Mouse (Mus musculus): ENCODE measurements around the gene Prkcz. TPM values are rescaled to one million over a fixed set of nuclear protein-coding genes. Genes with fewer than 3 reads are reported as not detected.

The Prkcz gene
- polyA plus RNA-seq, 1 experiment from 2014 or later, result 9.3 TPM

GRCm38 (mm10) chr4:155288586-155288985 lies 72.6 kb downstream of the Prkcz start:
- no peak overlapping the region for H3K4me2 ChIP-seq (ENCODE audit: low read depth, severe bottlenecking)
- no peak for DNase-seq (ENCODE audit: low spot score)
- H3K4me1 ChIP-seq (ENCODE audit: control insufficient read depth, insufficient read depth, low read length), result peaks cover 18% of the 10 kb centered on the region
- ATAC-seq (ENCODE audit: insufficient number of reproducible peaks, low FRiP score, low TSS enrichment, low read depth), result no peak
- H3K27me3 ChIP-seq (ENCODE audit: control insufficient read depth, insufficient read depth, low read length), result no peaks in the 10 kb centered on the region
- no peak overlapping the region for H3K4me3 ChIP-seq (ENCODE audit: low read depth, low read length)
- no peaks in the 10 kb centered on the region for H3K36me3 ChIP-seq (ENCODE audit: control insufficient read depth, insufficient read depth, low read length)
- WGBS, result 85% methylated on average over 1 of the region's 1 CpGs
- no peaks in the 10 kb centered on the region for H3K9me3 ChIP-seq (ENCODE audit: control insufficient read depth, low read length)
- H3K27ac ChIP-seq (replicated peaks; ENCODE audit: low read depth, low read length), result no peak overlapping the region
- H3K9ac ChIP-seq (ENCODE audit: low read length), result no peak overlapping the region

GRCm38 (mm10) chr4:155287713-155288112 lies 73.4 kb downstream of the Prkcz start:
- H3K4me2 ChIP-seq (ENCODE audit: low read depth, severe bottlenecking), result no peak overlapping the region
- no peak overlapping the region for H3K9ac ChIP-seq (ENCODE audit: low read length)
- WGBS, result 91% methylated on average over 11 of the region's 11 CpGs
- no peaks in the 10 kb centered on the region for H3K9me3 ChIP-seq (ENCODE audit: control insufficient read depth, low read length)
- DNase-seq (ENCODE audit: low spot score) (no peak), ATAC-seq (ENCODE audit: insufficient number of reproducible peaks, low FRiP score, low TSS enrichment, low read depth) (no peak)
- no peaks in the 10 kb centered on the region for H3K36me3 ChIP-seq (ENCODE audit: control insufficient read depth, insufficient read depth, low read length)
- peaks cover 26% of the 10 kb centered on the region for H3K4me1 ChIP-seq (ENCODE audit: control insufficient read depth, insufficient read depth, low read length)
- H3K27me3 ChIP-seq (ENCODE audit: control insufficient read depth, insufficient read depth, low read length), result no peaks in the 10 kb centered on the region
- H3K4me3 ChIP-seq (ENCODE audit: low read depth, low read length), result no peak overlapping the region
- H3K27ac ChIP-seq (replicated peaks; ENCODE audit: low read depth, low read length), result no peak overlapping the region

- no peak overlapping the region for H3K4me3 ChIP-seq (ENCODE audit: low read depth, low read length)
- peaks cover 40% of the 10 kb centered on the region for H3K4me1 ChIP-seq (ENCODE audit: control insufficient read depth, insufficient read depth, low read length)
- ATAC-seq (ENCODE audit: insufficient number of reproducible peaks, low FRiP score, low TSS enrichment, low read depth), result no peak
- H3K36me3 ChIP-seq (ENCODE audit: control insufficient read depth, insufficient read depth, low read length), result no peaks in the 10 kb centered on the region
- WGBS, result 93% methylated on average over 4 of the region's 4 CpGs
- no peak overlapping the region for H3K9ac ChIP-seq (ENCODE audit: low read length)
- no peak for DNase-seq (ENCODE audit: low spot score)
- no peaks in the 10 kb centered on the region for H3K9me3 ChIP-seq (ENCODE audit: control insufficient read depth, low read length)
- no peak overlapping the region for H3K27ac ChIP-seq (replicated peaks; ENCODE audit: low read depth, low read length)
- no peak overlapping the region for H3K4me2 ChIP-seq (ENCODE audit: low read depth, severe bottlenecking)
- no peaks in the 10 kb centered on the region for H3K27me3 ChIP-seq (ENCODE audit: control insufficient read depth, insufficient read depth, low read length)
Measured at GRCm38 (mm10) chr4:155286090-155286489, 75.1 kb downstream of the Prkcz start.

GRCm38 (mm10) chr4:155284521-155285379 lies 76.4 kb downstream of the Prkcz start:
- no peak overlapping the region for H3K4me3 ChIP-seq (ENCODE audit: low read depth, low read length)
- H3K27me3 ChIP-seq (ENCODE audit: control insufficient read depth, insufficient read depth, low read length), result no peaks in the 10 kb centered on the region
- 20% methylated on average over 15 of the region's 15 CpGs for WGBS
- H3K9ac ChIP-seq (ENCODE audit: low read length), result no peak overlapping the region
- H3K4me2 ChIP-seq (ENCODE audit: low read depth, severe bottlenecking), result no peak overlapping the region
- DNase-seq (ENCODE audit: low spot score) (peak; percentile 60), ATAC-seq (ENCODE audit: insufficient number of reproducible peaks, low FRiP score, low TSS enrichment, low read depth) (no peak)
- H3K36me3 ChIP-seq (ENCODE audit: control insufficient read depth, insufficient read depth, low read length), result no peaks in the 10 kb centered on the region
- peak overlapping the region; percentile 97 for H3K27ac ChIP-seq (replicated peaks; ENCODE audit: low read depth, low read length)
- H3K4me1 ChIP-seq (ENCODE audit: control insufficient read depth, insufficient read depth, low read length), result peaks cover 45% of the 10 kb centered on the region
- H3K9me3 ChIP-seq (ENCODE audit: control insufficient read depth, low read length), result no peaks in the 10 kb centered on the region

- Histone ChIP-seq H3K4me1 (ENCODE audit: control insufficient read depth, insufficient read depth, low read length) (peaks cover 48% of the 10 kb centered on the region), H3K27ac (replicated peaks; ENCODE audit: low read depth, low read length) (peak overlapping the region; percentile 97), H3K9me3 (ENCODE audit: control insufficient read depth, low read length) (no peaks in the 10 kb centered on the region), H3K36me3 (ENCODE audit: control insufficient read depth, insufficient read depth, low read length) (no peaks in the 10 kb centered on the region), H3K4me3 (ENCODE audit: low read depth, low read length) (peak overlapping the region; percentile 10), H3K27me3 (ENCODE audit: control insufficient read depth, insufficient read depth, low read length) (no peaks in the 10 kb centered on the region), H3K9ac (ENCODE audit: low read length) (peak overlapping the region; percentile 17), H3K4me2 (ENCODE audit: low read depth, severe bottlenecking) (peak overlapping the region; percentile 34)
- 30% methylated on average over 9 of the region's 9 CpGs for WGBS
- DNase-seq (ENCODE audit: low spot score), result no peak
- peak; percentile 18; the same call in 1 of the 2 replicates for ATAC-seq (ENCODE audit: insufficient number of reproducible peaks, low FRiP score, low TSS enrichment, low read depth)
Measured at GRCm38 (mm10) chr4:155283585-155283984, 77.6 kb downstream of the Prkcz start.

- ATAC-seq (ENCODE audit: insufficient number of reproducible peaks, low FRiP score, low TSS enrichment, low read depth), result peak; percentile 90
- H3K9ac ChIP-seq (ENCODE audit: low read length), result peak overlapping the region; percentile 49
- H3K4me3 ChIP-seq (ENCODE audit: low read depth, low read length), result peak overlapping the region; percentile 10
- peak overlapping the region; percentile 34 for H3K4me2 ChIP-seq (ENCODE audit: low read depth, severe bottlenecking)
- WGBS, result 4% methylated on average over 11 of the region's 11 CpGs
- H3K4me1 ChIP-seq (ENCODE audit: control insufficient read depth, insufficient read depth, low read length), result peaks cover 54% of the 10 kb centered on the region
- peak; percentile 87 for DNase-seq (ENCODE audit: low spot score)
- H3K9me3 ChIP-seq (ENCODE audit: control insufficient read depth, low read length), result no peaks in the 10 kb centered on the region
- H3K36me3 ChIP-seq (ENCODE audit: control insufficient read depth, insufficient read depth, low read length), result no peaks in the 10 kb centered on the region
- H3K27me3 ChIP-seq (ENCODE audit: control insufficient read depth, insufficient read depth, low read length), result no peaks in the 10 kb centered on the region
- peak overlapping the region; percentile 97 for H3K27ac ChIP-seq (replicated peaks; ENCODE audit: low read depth, low read length)
Measured at GRCm38 (mm10) chr4:155283001-155283503, 78.1 kb downstream of the Prkcz start.

GRCm38 (mm10) chr4:155282231-155282630 lies 78.9 kb downstream of the Prkcz start:
- Histone ChIP-seq H3K27ac (replicated peaks; ENCODE audit: low read depth, low read length) (peak overlapping the region; percentile 97), H3K9ac (ENCODE audit: low read length) (peak overlapping the region; percentile 30; the same call in 1 of the 2 replicates), H3K4me3 (ENCODE audit: low read depth, low read length) (no peak overlapping the region), H3K4me2 (ENCODE audit: low read depth, severe bottlenecking) (peak overlapping the region; percentile 20; the same call in 1 of the 2 replicates), H3K9me3 (ENCODE audit: control insufficient read depth, low read length) (no peaks in the 10 kb centered on the region), H3K36me3 (ENCODE audit: control insufficient read depth, insufficient read depth, low read length) (no peaks in the 10 kb centered on the region), H3K4me1 (ENCODE audit: control insufficient read depth, insufficient read depth, low read length) (peaks cover 55% of the 10 kb centered on the region), H3K27me3 (ENCODE audit: control insufficient read depth, insufficient read depth, low read length) (no peaks in the 10 kb centered on the region)
- DNase-seq (ENCODE audit: low spot score) (peak; percentile 45), ATAC-seq (ENCODE audit: insufficient number of reproducible peaks, low FRiP score, low TSS enrichment, low read depth) (peak; percentile 32; the same call in 1 of the 2 replicates)
- WGBS, result 30% methylated on average over 6 of the region's 6 CpGs

GRCm38 (mm10) chr4:155281652-155282051 lies 79.5 kb downstream of the Prkcz start:
- no peak overlapping the region; the same call in 1 of the 2 replicates for H3K9ac ChIP-seq (ENCODE audit: low read length)
- peak overlapping the region; percentile 97 for H3K27ac ChIP-seq (replicated peaks; ENCODE audit: low read depth, low read length)
- H3K9me3 ChIP-seq (ENCODE audit: control insufficient read depth, low read length), result no peaks in the 10 kb centered on the region
- no peaks in the 10 kb centered on the region for H3K36me3 ChIP-seq (ENCODE audit: control insufficient read depth, insufficient read depth, low read length)
- no peak overlapping the region for H3K4me3 ChIP-seq (ENCODE audit: low read depth, low read length)
- 93% methylated on average over 8 of the region's 8 CpGs for WGBS
- DNase-seq (ENCODE audit: low spot score) (no peak), ATAC-seq (ENCODE audit: insufficient number of reproducible peaks, low FRiP score, low TSS enrichment, low read depth) (no peak)
- H3K4me2 ChIP-seq (ENCODE audit: low read depth, severe bottlenecking), result no peak overlapping the region; the same call in 1 of the 2 replicates
- peaks cover 55% of the 10 kb centered on the region for H3K4me1 ChIP-seq (ENCODE audit: control insufficient read depth, insufficient read depth, low read length)
- H3K27me3 ChIP-seq (ENCODE audit: control insufficient read depth, insufficient read depth, low read length), result no peaks in the 10 kb centered on the region
